Mouse (Mus musculus): Measurements from ENCODE around the gene Dscaml1. TPM values are rescaled to one million over a fixed set of nuclear protein-coding genes. Genes with fewer than 3 reads are reported as not detected.
A peak's percentile ranks its signal among the peaks of the same experiment; 100 is the strongest.

Dscaml1 gene
- polyA plus RNA-seq, 1 experiment from 2014 or later: 0.06 TPM

GRCm38 (mm10) chr9:45430698-45430959 is 4.2 kb downstream of the Dscaml1 start:
- Histone ChIP-seq H3K4me1 (ENCODE audit: control insufficient read depth, insufficient read depth, low read length) (peaks cover 10% of the 10 kb centered on the region; the same call in 1 of the 2 replicates), H3K4me2 (replicated peaks; ENCODE audit: low read depth, low read length) (peak overlapping the region; percentile 54), H3K36me3 (ENCODE audit: control insufficient read depth, insufficient read depth, low read length) (no peaks in the 10 kb centered on the region), H3K9ac (replicated peaks; ENCODE audit: low read depth, low read length) (no peak overlapping the region; the same call in 1 of the 2 replicates), H3K27me3 (ENCODE audit: control insufficient read depth, insufficient read depth, low read length) (peaks cover 33% of the 10 kb centered on the region), H3K27ac (ENCODE audit: low read length) (no peak overlapping the region), H3K4me3 (ENCODE audit: low read depth, low read length) (peak overlapping the region; percentile 30), H3K9me3 (ENCODE audit: control insufficient read depth, low read depth, low read length) (no peaks in the 10 kb centered on the region)
- ATAC-seq (ENCODE audit: insufficient number of reproducible peaks, insufficient read depth, low FRiP score, low read depth): no peak
- 5% methylated on average over 17 of the region's 17 CpGs for WGBS

- Histone ChIP-seq H3K4me3 (ENCODE audit: low read depth, low read length) (peak overlapping the region; percentile 30), H3K27ac (ENCODE audit: low read length) (no peak overlapping the region), H3K4me1 (ENCODE audit: control insufficient read depth, insufficient read depth, low read length) (peaks cover 10% of the 10 kb centered on the region; the same call in 1 of the 2 replicates), H3K36me3 (ENCODE audit: control insufficient read depth, insufficient read depth, low read length) (no peaks in the 10 kb centered on the region), H3K9me3 (ENCODE audit: control insufficient read depth, low read depth, low read length) (no peaks in the 10 kb centered on the region), H3K4me2 (replicated peaks; ENCODE audit: low read depth, low read length) (peak overlapping the region; percentile 54), H3K27me3 (ENCODE audit: control insufficient read depth, insufficient read depth, low read length) (peaks cover 33% of the 10 kb centered on the region), H3K9ac (replicated peaks; ENCODE audit: low read depth, low read length) (no peak overlapping the region)
- peak; percentile 58 for ATAC-seq (ENCODE audit: insufficient number of reproducible peaks, insufficient read depth, low FRiP score, low read depth)
- WGBS: 7% methylated on average over 26 of the region's 26 CpGs
These were observed 4.7 kb downstream of the Dscaml1 start for GRCm38 (mm10) chr9:45431150-45431549.

GRCm38 (mm10) chr9:45432639-45433038 is 6.2 kb downstream of the Dscaml1 start:
- peaks cover 10% of the 10 kb centered on the region; the same call in 1 of the 2 replicates for H3K4me1 ChIP-seq (ENCODE audit: control insufficient read depth, insufficient read depth, low read length)
- H3K9me3 ChIP-seq (ENCODE audit: control insufficient read depth, low read depth, low read length): no peaks in the 10 kb centered on the region
- no peak overlapping the region for H3K4me3 ChIP-seq (ENCODE audit: low read depth, low read length)
- H3K4me2 ChIP-seq (replicated peaks; ENCODE audit: low read depth, low read length): no peak overlapping the region
- H3K27me3 ChIP-seq (ENCODE audit: control insufficient read depth, insufficient read depth, low read length): peaks cover 33% of the 10 kb centered on the region
- H3K36me3 ChIP-seq (ENCODE audit: control insufficient read depth, insufficient read depth, low read length): no peaks in the 10 kb centered on the region
- H3K27ac ChIP-seq (ENCODE audit: low read length): no peak overlapping the region
- 73% methylated on average over 12 of the region's 12 CpGs for WGBS
- ATAC-seq (ENCODE audit: insufficient number of reproducible peaks, insufficient read depth, low FRiP score, low read depth): no peak
- H3K9ac ChIP-seq (replicated peaks; ENCODE audit: low read depth, low read length): no peak overlapping the region

GRCm38 (mm10) chr9:45433119-45433518 is 6.7 kb downstream of the Dscaml1 start:
- Histone ChIP-seq H3K9me3 (ENCODE audit: control insufficient read depth, low read depth, low read length) (no peaks in the 10 kb centered on the region), H3K27ac (ENCODE audit: low read length) (no peak overlapping the region), H3K4me3 (ENCODE audit: low read depth, low read length) (no peak overlapping the region), H3K27me3 (ENCODE audit: control insufficient read depth, insufficient read depth, low read length) (peaks cover 33% of the 10 kb centered on the region), H3K4me2 (replicated peaks; ENCODE audit: low read depth, low read length) (no peak overlapping the region), H3K9ac (replicated peaks; ENCODE audit: low read depth, low read length) (no peak overlapping the region), H3K4me1 (ENCODE audit: control insufficient read depth, insufficient read depth, low read length) (peaks cover 10% of the 10 kb centered on the region; the same call in 1 of the 2 replicates), H3K36me3 (ENCODE audit: control insufficient read depth, insufficient read depth, low read length) (no peaks in the 10 kb centered on the region)
- no peak for ATAC-seq (ENCODE audit: insufficient number of reproducible peaks, insufficient read depth, low FRiP score, low read depth)
- 86% methylated on average over 9 of the region's 9 CpGs for WGBS

GRCm38 (mm10) chr9:45434171-45434570 is 7.7 kb downstream of the Dscaml1 start:
- H3K27me3 ChIP-seq (ENCODE audit: control insufficient read depth, insufficient read depth, low read length): peaks cover 27% of the 10 kb centered on the region
- H3K9ac ChIP-seq (replicated peaks; ENCODE audit: low read depth, low read length): no peak overlapping the region
- H3K4me1 ChIP-seq (ENCODE audit: control insufficient read depth, insufficient read depth, low read length): peaks cover 10% of the 10 kb centered on the region; the same call in 1 of the 2 replicates
- H3K9me3 ChIP-seq (ENCODE audit: control insufficient read depth, low read depth, low read length): no peaks in the 10 kb centered on the region
- no peaks in the 10 kb centered on the region for H3K36me3 ChIP-seq (ENCODE audit: control insufficient read depth, insufficient read depth, low read length)
- no peak overlapping the region for H3K4me2 ChIP-seq (replicated peaks; ENCODE audit: low read depth, low read length)
- no peak overlapping the region for H3K27ac ChIP-seq (ENCODE audit: low read length)
- ATAC-seq (ENCODE audit: insufficient number of reproducible peaks, insufficient read depth, low FRiP score, low read depth): no peak
- WGBS: 85% methylated on average over 2 of the region's 2 CpGs
- no peak overlapping the region for H3K4me3 ChIP-seq (ENCODE audit: low read depth, low read length)

- 49% methylated on average over 4 of the region's 4 CpGs for WGBS
- Histone ChIP-seq H3K4me3 (ENCODE audit: low read depth, low read length) (no peak overlapping the region), H3K9ac (replicated peaks; ENCODE audit: low read depth, low read length) (no peak overlapping the region), H3K27me3 (ENCODE audit: control insufficient read depth, insufficient read depth, low read length) (no peaks in the 10 kb centered on the region), H3K9me3 (ENCODE audit: control insufficient read depth, low read depth, low read length) (no peaks in the 10 kb centered on the region), H3K4me1 (ENCODE audit: control insufficient read depth, insufficient read depth, low read length) (no peaks in the 10 kb centered on the region), H3K27ac (ENCODE audit: low read length) (no peak overlapping the region), H3K4me2 (replicated peaks; ENCODE audit: low read depth, low read length) (no peak overlapping the region), H3K36me3 (ENCODE audit: control insufficient read depth, insufficient read depth, low read length) (no peaks in the 10 kb centered on the region)
- no peak for ATAC-seq (ENCODE audit: insufficient number of reproducible peaks, insufficient read depth, low FRiP score, low read depth)
These were observed 12.6 kb downstream of the Dscaml1 start for GRCm38 (mm10) chr9:45439025-45439424.

- Histone ChIP-seq H3K4me1 (ENCODE audit: control insufficient read depth, insufficient read depth, low read length) (no peaks in the 10 kb centered on the region), H3K4me3 (ENCODE audit: low read depth, low read length) (no peak overlapping the region), H3K27me3 (ENCODE audit: control insufficient read depth, insufficient read depth, low read length) (no peaks in the 10 kb centered on the region), H3K9ac (replicated peaks; ENCODE audit: low read depth, low read length) (no peak overlapping the region), H3K27ac (ENCODE audit: low read length) (no peak overlapping the region), H3K36me3 (ENCODE audit: control insufficient read depth, insufficient read depth, low read length) (no peaks in the 10 kb centered on the region), H3K4me2 (replicated peaks; ENCODE audit: low read depth, low read length) (no peak overlapping the region), H3K9me3 (ENCODE audit: control insufficient read depth, low read depth, low read length) (no peaks in the 10 kb centered on the region)
- WGBS: 72% methylated on average over 16 of the region's 16 CpGs
- no peak for ATAC-seq (ENCODE audit: insufficient number of reproducible peaks, insufficient read depth, low FRiP score, low read depth)
These were observed 13.8 kb downstream of the Dscaml1 start for GRCm38 (mm10) chr9:45440083-45440784.

GRCm38 (mm10) chr9:45444251-45444798 is 17.9 kb downstream of the Dscaml1 start:
- Histone ChIP-seq H3K9ac (replicated peaks; ENCODE audit: low read depth, low read length) (no peak overlapping the region), H3K4me3 (ENCODE audit: low read depth, low read length) (no peak overlapping the region), H3K4me1 (ENCODE audit: control insufficient read depth, insufficient read depth, low read length) (no peaks in the 10 kb centered on the region), H3K27me3 (ENCODE audit: control insufficient read depth, insufficient read depth, low read length) (no peaks in the 10 kb centered on the region), H3K4me2 (replicated peaks; ENCODE audit: low read depth, low read length) (no peak overlapping the region), H3K36me3 (ENCODE audit: control insufficient read depth, insufficient read depth, low read length) (no peaks in the 10 kb centered on the region), H3K27ac (ENCODE audit: low read length) (no peak overlapping the region), H3K9me3 (ENCODE audit: control insufficient read depth, low read depth, low read length) (no peaks in the 10 kb centered on the region)
- ATAC-seq (ENCODE audit: insufficient number of reproducible peaks, insufficient read depth, low FRiP score, low read depth): no peak
- WGBS: 62% methylated on average over 5 of the region's 5 CpGs

GRCm38 (mm10) chr9:45449658-45450057 is 23.2 kb downstream of the Dscaml1 start:
- Histone ChIP-seq H3K4me2 (replicated peaks; ENCODE audit: low read depth, low read length) (no peak overlapping the region), H3K9ac (replicated peaks; ENCODE audit: low read depth, low read length) (no peak overlapping the region), H3K27ac (ENCODE audit: low read length) (no peak overlapping the region), H3K27me3 (ENCODE audit: control insufficient read depth, insufficient read depth, low read length) (no peaks in the 10 kb centered on the region), H3K36me3 (ENCODE audit: control insufficient read depth, insufficient read depth, low read length) (no peaks in the 10 kb centered on the region), H3K4me1 (ENCODE audit: control insufficient read depth, insufficient read depth, low read length) (no peaks in the 10 kb centered on the region), H3K9me3 (ENCODE audit: control insufficient read depth, low read depth, low read length) (no peaks in the 10 kb centered on the region), H3K4me3 (ENCODE audit: low read depth, low read length) (no peak overlapping the region)
- 91% methylated on average over 4 of the region's 4 CpGs for WGBS
- no peak for ATAC-seq (ENCODE audit: insufficient number of reproducible peaks, insufficient read depth, low FRiP score, low read depth)

Data from stomach, embryonic 14.5 days (tissue).